Mouse (Mus musculus): ENCODE results near the gene Pdha2.
A peak's percentile ranks its signal among the peaks of the same experiment; 100 is the strongest.

The Pdha2 gene

GRCm38 (mm10) chr3:141212255-141212654, at the start of gene Pdha2:
Gene Pdha2, minus strand, starts transcription at chr3:141212355.
- no peak for ATAC-seq (ENCODE audit: insufficient number of reproducible peaks, low FRiP score, low TSS enrichment)

- no peak for ATAC-seq (ENCODE audit: insufficient number of reproducible peaks, low FRiP score, low TSS enrichment)
Observed at GRCm38 (mm10) chr3:141260518-141260917, 48.4 kb upstream of the Pdha2 start.

DNA sequence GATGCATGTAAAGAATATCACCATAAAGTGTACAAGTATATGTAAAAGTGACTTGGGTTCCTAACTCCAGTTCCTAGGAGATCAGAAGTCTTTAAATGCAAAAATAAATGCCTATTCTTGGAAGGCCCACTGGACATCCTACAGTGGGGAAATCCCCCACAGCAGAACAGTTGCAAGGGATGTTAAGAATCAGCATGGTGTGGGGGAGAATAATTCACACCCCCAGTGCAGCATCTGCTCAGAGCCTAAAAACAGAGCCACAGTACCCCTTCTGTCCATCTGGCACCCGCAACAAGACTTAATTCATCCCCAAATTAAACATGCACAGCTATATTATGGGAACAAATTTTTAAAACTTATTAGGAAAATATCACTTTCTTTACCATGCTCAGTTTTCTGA, 39.3 kb upstream of the Pdha2 start:
- ATAC-seq (ENCODE audit: insufficient number of reproducible peaks, low FRiP score, low TSS enrichment) = no peak

DNA sequence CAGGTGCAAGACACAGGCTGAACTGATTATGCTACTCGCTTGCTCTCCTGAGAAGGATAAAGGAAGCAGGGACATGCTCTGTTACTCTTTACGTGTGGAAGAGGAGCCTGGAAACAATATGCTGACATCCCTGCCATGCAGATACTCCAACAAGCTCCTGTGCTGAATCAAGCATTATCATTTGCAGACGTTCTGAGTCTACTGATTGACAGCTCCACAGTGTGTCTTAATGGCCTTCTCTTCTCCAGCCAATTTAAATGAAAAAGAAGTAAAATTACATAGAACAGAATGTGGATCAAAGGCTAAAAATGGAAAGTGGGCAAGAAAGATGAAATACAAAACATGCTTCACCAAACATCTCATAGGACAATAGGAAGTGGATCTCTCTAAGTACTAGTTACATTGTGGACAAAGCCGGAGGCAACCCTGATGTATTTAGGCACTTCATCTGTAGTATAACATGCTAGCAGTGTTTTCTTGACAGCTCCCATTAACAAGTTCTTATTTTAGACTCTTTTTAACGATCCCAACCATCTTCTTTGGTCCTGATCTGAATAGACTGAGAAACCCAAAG, 32.7 kb upstream of the Pdha2 start:
- no peak for ATAC-seq (ENCODE audit: insufficient number of reproducible peaks, low FRiP score, low TSS enrichment)

- no peak for ATAC-seq (ENCODE audit: insufficient number of reproducible peaks, low FRiP score, low TSS enrichment)
Observed at GRCm38 (mm10) chr3:141238071-141238470, 25.9 kb upstream of the Pdha2 start.

- no peak for ATAC-seq (ENCODE audit: insufficient number of reproducible peaks, low FRiP score, low TSS enrichment)
Observed at GRCm38 (mm10) chr3:141229148-141229547, 17.0 kb upstream of the Pdha2 start.

DNA sequence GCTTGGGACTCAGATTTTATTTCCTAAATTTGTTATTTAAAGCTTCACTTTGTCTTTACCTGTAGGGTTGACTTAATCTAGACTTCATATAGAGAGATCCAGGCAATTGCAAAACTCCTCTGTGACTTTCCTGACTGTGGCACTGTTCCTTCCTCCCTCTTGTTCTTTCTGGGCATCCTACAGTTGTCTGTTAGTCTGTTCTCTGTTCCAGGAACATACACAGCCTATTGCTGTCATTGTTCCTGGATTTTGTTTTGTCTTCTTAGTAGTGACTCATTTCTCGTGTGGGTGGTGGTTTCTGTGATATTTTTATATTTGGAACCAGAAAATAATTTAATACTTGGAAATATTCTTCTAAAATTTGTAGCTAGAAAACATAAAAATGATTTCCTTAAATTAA, 10.2 kb upstream of the Pdha2 start:
- no peak for ATAC-seq (ENCODE audit: insufficient number of reproducible peaks, low FRiP score, low TSS enrichment)

- no peak for ATAC-seq (ENCODE audit: insufficient number of reproducible peaks, low FRiP score, low TSS enrichment)
Observed at GRCm38 (mm10) chr3:141218561-141218960, 6.4 kb upstream of the Pdha2 start.

DNA sequence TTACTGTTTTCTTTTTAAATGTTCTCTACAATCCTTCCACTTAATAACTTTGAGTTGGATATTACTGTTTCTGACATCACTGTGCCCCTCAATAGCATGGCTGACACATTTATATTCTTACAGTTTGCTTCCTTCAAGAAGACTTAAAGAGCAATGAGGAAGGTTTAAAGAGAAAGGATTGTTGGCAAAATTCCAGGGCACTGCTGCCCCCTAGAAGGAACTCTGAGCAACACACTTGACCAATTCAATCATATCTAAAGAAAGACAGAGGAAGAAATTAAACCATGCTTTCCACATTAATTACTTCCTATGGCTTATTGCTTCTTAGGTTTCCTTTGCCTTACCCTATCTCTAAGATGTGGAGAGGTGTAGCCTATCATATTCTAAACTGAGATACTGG, 4.8 kb upstream of the Pdha2 start:
- no peak for ATAC-seq (ENCODE audit: insufficient number of reproducible peaks, low FRiP score, low TSS enrichment)

DNA sequence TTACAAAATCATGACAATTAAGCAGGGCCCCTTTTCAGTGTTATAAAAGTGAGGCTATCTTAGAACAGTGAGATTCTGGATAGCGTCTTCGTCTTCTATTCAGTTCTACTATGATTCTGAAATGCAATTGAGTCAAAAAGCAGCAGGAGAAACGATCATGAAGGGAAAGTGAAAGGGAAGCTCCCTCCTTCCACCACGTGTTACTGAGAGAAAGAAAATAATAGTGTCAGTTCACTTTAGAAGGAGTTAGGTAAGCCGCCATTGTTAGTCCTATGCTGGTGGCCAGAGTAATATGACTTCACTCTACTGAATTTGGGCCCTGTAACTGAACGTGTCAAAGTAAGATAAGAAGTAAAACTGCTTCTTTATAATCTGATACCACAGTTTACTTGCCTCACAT, 4.1 kb upstream of the Pdha2 start:
- ATAC-seq (ENCODE audit: insufficient number of reproducible peaks, low FRiP score, low TSS enrichment) = no peak

DNA sequence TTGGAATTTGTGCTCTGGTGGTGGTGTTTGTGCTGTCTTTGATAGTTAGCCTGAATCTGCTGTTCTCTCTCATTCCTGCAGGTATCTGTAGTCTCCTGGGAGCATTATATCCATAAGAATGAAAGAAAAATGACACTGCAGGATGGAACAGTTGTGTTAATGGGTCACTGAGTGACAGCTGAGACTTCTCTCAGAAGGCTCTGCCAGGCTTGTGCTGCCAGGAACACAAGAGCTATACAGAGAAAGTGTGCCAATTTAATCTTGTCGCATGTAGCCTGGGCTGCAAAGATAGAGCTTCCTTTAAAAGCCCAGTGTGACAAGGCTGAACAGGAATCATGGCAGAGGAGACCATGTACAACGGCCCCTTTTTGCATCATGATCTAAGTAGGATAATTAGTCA, 2.6 kb upstream of the Pdha2 start:
- peak; percentile 74 for ATAC-seq (ENCODE audit: insufficient number of reproducible peaks, low FRiP score, low TSS enrichment)

DNA sequence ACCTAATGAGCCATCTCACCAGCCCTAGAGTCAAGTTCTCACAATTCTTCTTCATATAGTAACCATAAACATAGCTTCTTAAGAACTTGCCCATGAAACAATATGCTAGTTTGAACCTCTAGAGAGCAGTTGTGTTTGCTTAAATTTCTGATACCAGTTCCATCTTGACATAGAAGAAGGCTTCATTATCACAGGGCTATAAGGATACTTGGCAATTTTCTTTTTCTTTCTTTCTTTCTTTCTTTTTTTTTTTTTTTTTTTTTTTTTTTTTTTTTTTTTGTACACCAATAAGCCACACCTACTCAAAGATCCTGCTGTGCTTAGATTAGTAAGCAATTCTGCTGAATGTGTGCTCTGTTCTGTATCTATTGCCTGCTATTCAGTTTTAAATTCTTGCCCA, 2.0 kb upstream of the Pdha2 start:
- no peak for ATAC-seq (ENCODE audit: insufficient number of reproducible peaks, low FRiP score, low TSS enrichment)

DNA sequence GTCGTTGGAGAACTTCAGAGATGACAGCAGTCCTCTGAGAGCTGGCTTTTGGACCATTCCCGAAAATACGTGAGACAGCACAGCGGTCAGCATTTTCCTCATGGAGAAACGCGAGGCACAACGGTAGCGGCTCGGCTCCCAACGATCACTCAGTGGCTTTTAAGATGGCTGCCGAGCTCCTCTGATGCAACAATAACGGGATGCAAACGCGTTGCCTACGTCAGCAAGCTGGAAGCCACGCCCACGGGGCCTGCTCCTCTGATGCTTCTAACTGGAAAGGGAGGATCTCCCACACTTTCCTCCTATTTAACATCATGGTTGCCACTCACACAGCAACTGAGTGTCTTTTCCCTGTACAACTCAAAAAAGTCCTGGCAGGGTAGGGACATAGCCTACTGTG, 511 bp downstream of the Pdha2 start:
- no peak for ATAC-seq (ENCODE audit: insufficient number of reproducible peaks, low FRiP score, low TSS enrichment)

DNA sequence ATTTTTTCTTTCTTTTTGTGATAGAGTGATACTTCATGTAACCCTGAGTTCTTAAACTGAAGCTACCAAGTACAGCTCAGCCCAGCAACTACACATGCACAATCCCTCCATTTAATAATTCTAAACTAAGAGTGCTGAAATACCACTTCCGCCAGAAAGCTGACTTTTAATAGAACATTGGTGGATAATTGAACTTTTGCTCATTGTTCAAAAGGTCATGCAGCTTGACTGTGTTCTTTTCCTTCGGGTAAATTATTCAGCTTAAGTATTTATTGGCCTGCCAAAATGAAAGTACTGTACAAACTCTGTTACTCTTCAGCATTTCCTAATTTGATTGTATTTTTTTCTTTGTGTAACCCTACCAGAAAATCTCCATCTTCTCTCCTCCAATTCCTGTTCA, 10.4 kb downstream of the Pdha2 start:
- ATAC-seq (ENCODE audit: insufficient number of reproducible peaks, low FRiP score, low TSS enrichment) = no peak

- ATAC-seq (ENCODE audit: insufficient number of reproducible peaks, low FRiP score, low TSS enrichment) = no peak
Observed at GRCm38 (mm10) chr3:141197308-141197861, 14.8 kb downstream of the Pdha2 start.

GRCm38 (mm10) chr3:141191653-141192052, 20.5 kb downstream of the Pdha2 start:
- no peak for ATAC-seq (ENCODE audit: insufficient number of reproducible peaks, low FRiP score, low TSS enrichment)

DNA sequence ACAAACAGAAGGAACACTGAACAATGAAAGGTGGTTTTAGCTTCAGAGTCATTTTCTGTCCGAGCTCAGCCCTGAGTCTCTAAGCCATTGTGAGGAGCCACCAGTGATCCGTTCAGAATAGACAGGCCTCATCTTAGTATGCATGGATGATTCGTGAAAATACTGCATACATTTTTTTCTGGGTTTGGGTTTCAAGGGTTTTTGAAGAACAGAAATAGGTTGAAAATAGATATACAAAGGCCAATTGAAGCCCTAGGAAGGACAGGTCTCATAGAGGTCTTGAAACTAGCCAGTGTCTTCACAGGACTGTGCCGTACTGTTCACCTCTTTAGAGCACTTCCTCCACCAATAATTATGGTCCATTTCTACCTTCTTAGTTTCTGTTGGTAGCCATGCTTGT, 21.7 kb downstream of the Pdha2 start:
- ATAC-seq (ENCODE audit: insufficient number of reproducible peaks, low FRiP score, low TSS enrichment) = no peak

DNA sequence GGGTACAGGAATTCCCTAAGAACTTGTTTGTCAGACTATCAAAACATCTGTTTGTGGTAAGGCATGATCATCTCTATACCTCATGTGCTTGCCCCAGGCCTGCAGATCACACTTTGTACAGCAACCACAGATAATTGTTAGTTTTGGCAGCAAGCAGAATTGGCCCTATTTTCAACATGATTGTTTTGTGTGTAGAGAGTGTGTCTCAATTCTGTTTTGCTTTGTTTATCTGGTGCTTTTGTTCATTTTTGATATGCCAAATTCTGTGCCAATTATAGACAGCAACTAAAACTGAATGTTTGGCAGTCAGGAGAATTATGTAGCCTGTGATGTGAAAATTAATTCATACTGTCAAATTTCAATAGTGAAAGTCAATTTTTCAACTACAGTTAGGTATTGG, 51.2 kb downstream of the Pdha2 start:
- ATAC-seq (ENCODE audit: insufficient number of reproducible peaks, low FRiP score, low TSS enrichment) = no peak

Measured in cerebellum, adult (tissue).